Mouse (Mus musculus): ENCODE data around the gene Mmgt2. TPM values are rescaled to one million over a fixed set of nuclear protein-coding genes. Genes with fewer than 3 reads are reported as not detected.

Mmgt2 gene
- polyA plus RNA-seq, 1 experiment, result 6.8 TPM

- H3K27ac ChIP-seq (ENCODE audit: control insufficient read depth, insufficient read depth, low read depth, low read length, poor library complexity), result no peak overlapping the region
- no peak for TF ChIP-seq POLR2A (IDR thresholded peaks at IDR 0.05; ENCODE audit: borderline replicate concordance, control insufficient read depth, low read depth, low read length)
- TF ChIP-seq CTCF (IDR thresholded peaks at IDR 0.05; ENCODE audit: control insufficient read depth, insufficient read depth, low read length), result no peak
- H3K4me1 ChIP-seq (ENCODE audit: control insufficient read depth, insufficient read depth, low read length), result no peaks in the 10 kb centered on the region
- WGBS, result 85% methylated on average over 3 of the region's 3 CpGs
- no peak overlapping the region for H3K4me3 ChIP-seq (replicated peaks; ENCODE audit: control insufficient read depth, low read depth, low read length)
These were observed 43.1 kb downstream of the Mmgt2 start for GRCm38 (mm10) chr11:62691592-62691991.

- 25% methylated on average over 11 of the region's 11 CpGs for WGBS
- TF ChIP-seq POLR2A (IDR thresholded peaks at IDR 0.05; ENCODE audit: borderline replicate concordance, control insufficient read depth, low read depth, low read length) (no peak), CTCF (IDR thresholded peaks at IDR 0.05; ENCODE audit: control insufficient read depth, insufficient read depth, low read length) (peak; percentile 55)
- Histone ChIP-seq H3K27ac (ENCODE audit: control insufficient read depth, insufficient read depth, low read depth, low read length, poor library complexity) (no peak overlapping the region), H3K4me1 (ENCODE audit: control insufficient read depth, insufficient read depth, low read length) (no peaks in the 10 kb centered on the region), H3K4me3 (replicated peaks; ENCODE audit: control insufficient read depth, low read depth, low read length) (no peak overlapping the region)
These were observed 45.1 kb downstream of the Mmgt2 start for GRCm38 (mm10) chr11:62693299-62694184.

DNA sequence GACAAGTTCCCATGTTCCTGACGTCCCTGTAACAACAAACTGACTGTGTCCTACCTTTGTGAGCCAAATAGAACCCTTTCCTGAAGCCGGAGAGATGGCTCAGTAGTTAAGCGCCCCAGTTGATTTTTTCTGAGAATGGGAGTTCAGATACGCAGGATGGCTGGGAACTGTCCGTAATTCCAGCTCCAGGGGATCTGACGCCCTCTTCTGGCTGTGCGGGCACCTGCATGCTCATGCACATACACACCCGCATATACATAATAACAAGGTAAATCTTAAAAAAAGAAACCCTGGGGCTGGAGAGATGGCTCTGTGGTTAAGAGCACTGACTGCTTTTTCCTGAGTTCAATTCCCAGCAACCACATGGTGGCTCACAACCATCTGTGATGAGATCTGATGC lies 46.7 kb downstream of the Mmgt2 start:
- WGBS, result 88% methylated on average over 8 of the region's 8 CpGs
- no peak overlapping the region for H3K27ac ChIP-seq (ENCODE audit: control insufficient read depth, insufficient read depth, low read depth, low read length, poor library complexity)
- no peak for TF ChIP-seq POLR2A (IDR thresholded peaks at IDR 0.05; ENCODE audit: borderline replicate concordance, control insufficient read depth, low read depth, low read length)
- TF ChIP-seq CTCF (IDR thresholded peaks at IDR 0.05; ENCODE audit: control insufficient read depth, insufficient read depth, low read length), result no peak
- no peaks in the 10 kb centered on the region for H3K4me1 ChIP-seq (ENCODE audit: control insufficient read depth, insufficient read depth, low read length)
- no peak overlapping the region for H3K4me3 ChIP-seq (replicated peaks; ENCODE audit: control insufficient read depth, low read depth, low read length)

GRCm38 (mm10) chr11:62699749-62700148 lies 51.3 kb downstream of the Mmgt2 start:
- no peak for TF ChIP-seq POLR2A (IDR thresholded peaks at IDR 0.05; ENCODE audit: borderline replicate concordance, control insufficient read depth, low read depth, low read length)
- no peak overlapping the region for H3K4me3 ChIP-seq (replicated peaks; ENCODE audit: control insufficient read depth, low read depth, low read length)
- no peak overlapping the region for H3K27ac ChIP-seq (ENCODE audit: control insufficient read depth, insufficient read depth, low read depth, low read length, poor library complexity)
- no peaks in the 10 kb centered on the region for H3K4me1 ChIP-seq (ENCODE audit: control insufficient read depth, insufficient read depth, low read length)
- 39% methylated on average over 4 of the region's 4 CpGs for WGBS

GRCm38 (mm10) chr11:62701218-62701617 lies 52.8 kb downstream of the Mmgt2 start:
- WGBS, result 57% methylated on average over 1 of the region's 1 CpGs
- Histone ChIP-seq H3K27ac (ENCODE audit: control insufficient read depth, insufficient read depth, low read depth, low read length, poor library complexity) (no peak overlapping the region), H3K4me3 (replicated peaks; ENCODE audit: control insufficient read depth, low read depth, low read length) (no peak overlapping the region), H3K4me1 (ENCODE audit: control insufficient read depth, insufficient read depth, low read length) (no peaks in the 10 kb centered on the region)
- no peak for TF ChIP-seq CTCF (IDR thresholded peaks at IDR 0.05; ENCODE audit: control insufficient read depth, insufficient read depth, low read length)
- TF ChIP-seq POLR2A (IDR thresholded peaks at IDR 0.05; ENCODE audit: borderline replicate concordance, control insufficient read depth, low read depth, low read length), result no peak

DNA sequence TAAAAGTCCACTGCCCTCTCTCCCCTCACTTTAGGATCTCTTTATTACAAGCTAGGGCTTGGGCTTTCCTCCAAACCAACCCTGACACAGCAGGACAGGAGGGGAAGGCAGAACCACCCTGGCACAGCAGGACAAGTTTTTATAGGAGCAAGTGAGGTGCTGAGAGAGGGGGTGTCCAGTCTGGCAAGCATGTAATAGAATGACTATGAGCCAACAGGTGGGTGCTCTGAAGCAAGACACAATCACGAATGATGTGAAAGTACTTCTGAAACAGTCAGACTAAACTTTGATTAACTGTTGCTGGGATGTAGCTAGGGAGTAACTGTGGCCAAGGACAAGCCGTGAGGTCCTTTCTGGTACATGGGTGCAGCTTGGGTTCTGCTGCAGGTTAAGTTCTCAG lies 57.7 kb downstream of the Mmgt2 start:
- 79% methylated on average over 2 of the region's 2 CpGs for WGBS
- Histone ChIP-seq H3K4me3 (replicated peaks; ENCODE audit: control insufficient read depth, low read depth, low read length) (no peak overlapping the region), H3K4me1 (ENCODE audit: control insufficient read depth, insufficient read depth, low read length) (no peaks in the 10 kb centered on the region), H3K27ac (ENCODE audit: control insufficient read depth, insufficient read depth, low read depth, low read length, poor library complexity) (no peak overlapping the region)
- no peak for TF ChIP-seq POLR2A (IDR thresholded peaks at IDR 0.05; ENCODE audit: borderline replicate concordance, control insufficient read depth, low read depth, low read length)
- TF ChIP-seq CTCF (IDR thresholded peaks at IDR 0.05; ENCODE audit: control insufficient read depth, insufficient read depth, low read length), result no peak

- no peak for TF ChIP-seq POLR2A (IDR thresholded peaks at IDR 0.05; ENCODE audit: borderline replicate concordance, control insufficient read depth, low read depth, low read length)
- no peak for TF ChIP-seq CTCF (IDR thresholded peaks at IDR 0.05; ENCODE audit: control insufficient read depth, insufficient read depth, low read length)
- no peak overlapping the region for H3K4me3 ChIP-seq (replicated peaks; ENCODE audit: control insufficient read depth, low read depth, low read length)
- WGBS, result 76% methylated on average over 7 of the region's 7 CpGs
- H3K4me1 ChIP-seq (ENCODE audit: control insufficient read depth, insufficient read depth, low read length), result no peaks in the 10 kb centered on the region
- no peak overlapping the region for H3K27ac ChIP-seq (ENCODE audit: control insufficient read depth, insufficient read depth, low read depth, low read length, poor library complexity)
These were observed 59.8 kb downstream of the Mmgt2 start for GRCm38 (mm10) chr11:62708252-62708651.

GRCm38 (mm10) chr11:62710657-62711056 lies 62.2 kb downstream of the Mmgt2 start:
- Histone ChIP-seq H3K4me1 (ENCODE audit: control insufficient read depth, insufficient read depth, low read length) (no peaks in the 10 kb centered on the region), H3K27ac (ENCODE audit: control insufficient read depth, insufficient read depth, low read depth, low read length, poor library complexity) (no peak overlapping the region), H3K4me3 (replicated peaks; ENCODE audit: control insufficient read depth, low read depth, low read length) (no peak overlapping the region)
- WGBS, result 83% methylated on average over 5 of the region's 5 CpGs
- TF ChIP-seq CTCF (IDR thresholded peaks at IDR 0.05; ENCODE audit: control insufficient read depth, insufficient read depth, low read length), result no peak
- TF ChIP-seq POLR2A (IDR thresholded peaks at IDR 0.05; ENCODE audit: borderline replicate concordance, control insufficient read depth, low read depth, low read length), result no peak

Other genes starting within 250 kb of the Mmgt2 start
- gene Pigl, start 190.2 kb upstream of the Mmgt2 start, polyA plus RNA-seq (2011; ENCODE audit: insufficient read depth, insufficient read length, low replicate concordance, missing spikeins), result 1.8 and 5.3 TPM in 2 replicates
- gene Ncor1, start 190.1 kb upstream of the Mmgt2 start, polyA plus RNA-seq (2011; ENCODE audit: insufficient read depth, insufficient read length, low replicate concordance, missing spikeins), result 82.8 and 172 TPM in 2 replicates
- gene Cenpv, start 109.4 kb upstream of the Mmgt2 start, polyA plus RNA-seq (2011; ENCODE audit: insufficient read depth, insufficient read length, low replicate concordance, missing spikeins), result 20.9 and 22.2 TPM in 2 replicates
- gene Ubb, start 97.5 kb upstream of the Mmgt2 start, polyA plus RNA-seq (2011; ENCODE audit: insufficient read depth, insufficient read length, low replicate concordance, missing spikeins), result 467 and 492 TPM in 2 replicates
- 10.0 and 22.0 TPM in 2 replicates for gene Trpv2, start 74.2 kb upstream of the Mmgt2 start, polyA plus RNA-seq (2011; ENCODE audit: insufficient read depth, insufficient read length, low replicate concordance, missing spikeins)
- gene Lrrc75a, start 141 bp upstream of the Mmgt2 start, polyA plus RNA-seq (2011; ENCODE audit: insufficient read depth, insufficient read length, low replicate concordance, missing spikeins), result 0.49 and 2.5 TPM in 2 replicates
- gene Zfp287, start 83.2 kb downstream of the Mmgt2 start, polyA plus RNA-seq (2011; ENCODE audit: insufficient read depth, insufficient read length, low replicate concordance, missing spikeins), result 0.66 and 2.3 TPM in 2 replicates
- gene Gm10428, start 104.4 kb downstream of the Mmgt2 start, polyA plus RNA-seq (2011; ENCODE audit: insufficient read depth, insufficient read length, low replicate concordance, missing spikeins), result not detected in 2 replicates
- 1.9 and 2.6 TPM in 2 replicates for gene Zfp286, start 140.8 kb downstream of the Mmgt2 start, polyA plus RNA-seq (2011; ENCODE audit: insufficient read depth, insufficient read length, low replicate concordance, missing spikeins)
- 1.5 and 4.3 TPM in 2 replicates for gene Trim16, start 171.6 kb downstream of the Mmgt2 start, polyA plus RNA-seq (2011; ENCODE audit: insufficient read depth, insufficient read length, low replicate concordance, missing spikeins)
- 0.79 and 2.5 TPM in 2 replicates for gene Fbxw10, start 198.4 kb downstream of the Mmgt2 start, polyA plus RNA-seq (2011; ENCODE audit: insufficient read depth, insufficient read length, low replicate concordance, missing spikeins)
- 6.4 and 11.0 TPM in 2 replicates for gene Tvp23b, start 230.8 kb downstream of the Mmgt2 start, polyA plus RNA-seq (2011; ENCODE audit: insufficient read depth, insufficient read length, low replicate concordance, missing spikeins)

Data from bone marrow, adult 2 months (tissue).